ENCODE assay signal across 18 mouse cellular contexts in genomic region chrX:166240751-166241150, GRCm38 (mm10). TPM values are rescaled to one million over a fixed set of nuclear protein-coding genes. Genes with fewer than 3 reads are reported as not detected.
DNase-seq lines count a peak whose midpoint lies in the region; ATAC-seq and TF ChIP-seq lines count a peak whose summit lies in the region.
"Had no signal": no experiment of that assay in that cellular context is flagged by ENCODE, and none has a peak within 500 bp of the region (broad histone marks: within the 10 kb centered on the region; RNA-seq: fewer than 3 reads in every experiment).

No protein-coding gene starts in this region.

- peak overlapping the region; percentile 36; the same call in 1 of the 2 replicates for H3K27ac ChIP-seq in left cerebral cortex, adult 2 months
- 0 out of 2 replicates have a peak overlapping the region, but pooled peaks have one; percentile 12 for H3K27ac ChIP-seq in hindbrain, embryonic 16.5 days (ENCODE audit: low read depth, low read length)
- H3K27ac ChIP-seq: heart, embryonic 10.5 days; liver, embryonic 15.5 days had no signal

- H3K4me3 ChIP-seq in left cerebral cortex, adult 2 months = peak overlapping the region; percentile 27
- no peak overlapping the region for H3K4me3 ChIP-seq in hindbrain, embryonic 16.5 days (ENCODE audit: low read length)
- H3K4me3 ChIP-seq: heart, embryonic 10.5 days; liver, embryonic 15.5 days had no signal

- no peaks in the 10 kb centered on the region for H3K4me1 ChIP-seq in hindbrain, embryonic 16.5 days (ENCODE audit: control insufficient read depth, insufficient read depth, low read depth, low read length)
- H3K4me1 ChIP-seq: heart, embryonic 10.5 days; liver, embryonic 15.5 days had no signal

- peak overlapping the region; percentile 32 for H3K4me2 ChIP-seq in hindbrain, embryonic 16.5 days (ENCODE audit: low read length)
- H3K4me2 ChIP-seq: liver, embryonic 15.5 days had no signal

- no peak for TF ChIP-seq CTCF in left cerebral cortex, adult 2 months (IDR thresholded peaks at IDR 0.05)
- TF ChIP-seq CTCF in brain, embryonic 14.5 days (IDR thresholded peaks at IDR 0.05; ENCODE audit: borderline replicate concordance, extremely low read depth, insufficient read depth, insufficient read length) = no peak

- H3K9ac ChIP-seq in hindbrain, embryonic 16.5 days (ENCODE audit: low read depth, low read length) = no peak overlapping the region
- H3K9ac ChIP-seq: liver, embryonic 15.5 days had no signal

- WGBS in hindbrain, embryonic 16.5 days = 36% methylated on average over 7 of the region's 7 CpGs

- intact Hi-C loops in left cerebral cortex, adult 2 months (cut with DNase I) = loop anchor here (2.0 to 5.0 kb wide), 3 partner anchors 70 to 107 kb away; partner anchors contain the start of gene Gemin8
- intact Hi-C loops in left cerebral cortex, postnatal 4 days (cut with DNase I) = no loop called here

- no peaks in the 10 kb centered on the region for H3K27me3 ChIP-seq in hindbrain, embryonic 16.5 days (replicated peaks; ENCODE audit: control insufficient read depth, insufficient read depth, low read length)

- H3K9me3 ChIP-seq in hindbrain, embryonic 16.5 days (ENCODE audit: control insufficient read depth, low read length) = no peaks in the 10 kb centered on the region
- H3K9me3 ChIP-seq: G1E; heart, embryonic 10.5 days; liver, embryonic 15.5 days had no signal

- H3K36me3 ChIP-seq in hindbrain, embryonic 16.5 days (ENCODE audit: control insufficient read depth, insufficient read depth, low read length) = no peaks in the 10 kb centered on the region
- H3K36me3 ChIP-seq: G1E; heart, embryonic 10.5 days; liver, embryonic 15.5 days had no signal

- no peak for TF ChIP-seq POLR2A in brain, embryonic 14.5 days (IDR thresholded peaks at IDR 0.05; ENCODE audit: borderline replicate concordance, extremely low read depth, insufficient read depth, insufficient read length, poor library complexity, severe bottlenecking)

- DNase-seq in cerebellum, adult 9-11 months = peak; percentile 2
- DNase-seq in cerebellum, adult 9-10 months = no peak
- no peak for DNase-seq in left cerebral cortex, adult 2 months (ENCODE audit: extremely low spot score in 1 of 2, low spot score in 2 of 2)
- no peak for DNase-seq in left cerebral cortex, postnatal 4 days
- DNase-seq in brain, embryonic 14.5 days (ENCODE audit: low read depth) = peak; percentile 84
- no peak for DNase-seq in layer of hippocampus, adult 9-10 months (ENCODE audit: low spot score)
- DNase-seq: cerebellum, postnatal 14 days; gastrocnemius, postnatal 36 days; heart, postnatal 10 days; lung, postnatal 10 days; right cerebral cortex, postnatal 4 days; thymus, postnatal 36 days had no signal

- no peak for ATAC-seq in hindbrain, embryonic 16.5 days
- ATAC-seq in megakaryocyte-erythroid progenitor cell, adult 5-6 weeks (replicated peaks; ENCODE audit: low FRiP score, low TSS enrichment, poor library complexity, severe bottlenecking) = no peak
- ATAC-seq: CD4-positive, CD25-positive, alpha-beta regulatory T cell, adult 4 months had no signal

RNA-seq across cellular contexts. Expression of gene Gpm6b, which starts 2.0 kb away (rescaled TPM):
- 100 to 1,000 TPM; 598 to 621 TPM for total RNA-seq in left cerebral cortex, adult 2 months (2021)
- total RNA-seq in left cerebral cortex, postnatal 4 days (2021) = 100 to 1,000 TPM; 480 to 514 TPM
- polyA plus RNA-seq in brain, embryonic 14.5 days (2012; rRNA removed) = 198 and 228 TPM in 2 replicates
- polyA plus RNA-seq in hindbrain, embryonic 16.5 days (2015; fragmentation: Nextera tagmentation; extraction: Ambion mirVana) = 303 and 312 TPM in 2 replicates
- total RNA-seq in megakaryocyte-erythroid progenitor cell, adult 5-6 weeks (2014; fragmentation: Nextera tagmentation) = not detected in 2 replicates
- total RNA-seq in megakaryocyte-erythroid progenitor cell, adult 5-6 weeks (2017) = 0.57 TPM in 1 of 2 replicates, not detected in the other
- polyA plus RNA-seq: G1E had no signal

Comparison
In these comparisons a context has a peak if more than half of its experiments do, and no peak if none do; other contexts are left out.
1. DNase-seq: peak in cerebellum, adult 9-11 months (single experiment) and brain, embryonic 14.5 days (single experiment); none in cerebellum, adult 9-10 months (single experiment), left cerebral cortex, adult 2 months (0 of 2), left cerebral cortex, postnatal 4 days (single experiment) and layer of hippocampus, adult 9-10 months (single experiment).
2. RNA of gene Gpm6b, which starts 2.0 kb away (total RNA-seq): 598 to 621 TPM in left cerebral cortex, adult 2 months and 480 to 514 TPM in left cerebral cortex, postnatal 4 days; 0.57 TPM in megakaryocyte-erythroid progenitor cell, adult 5-6 weeks; every median in the first group is over 100 times any median in the second.